Mouse (Mus musculus) lung, adult 2 months (tissue): Measurements from ENCODE around the gene Gnb1. TPM values are rescaled to one million over a fixed set of nuclear protein-coding genes. Genes with fewer than 3 reads are reported as not detected.

Experiments
- DNase-seq: peaks from one replicate; pipeline ENCODE4 v3.0.0; 2022
- H3K4me1 ChIP-seq: fragments of 200-500 bp; 2 replicates; pipeline ENCODE4 v1.6.1; 2011; ENCODE audit warnings: low read length; ENCODE audit not compliant: control insufficient read depth, insufficient read depth
- H3K4me3 ChIP-seq: fragments of 200-500 bp; replicated peaks from 2 replicates; pipeline ENCODE3; 2011; ENCODE audit warnings: low read depth, mild to moderate bottlenecking, control low read depth, low read length; ENCODE audit errors: extremely low read depth
- CTCF ChIP-seq: fragments of 200-500 bp; IDR thresholded peaks from 2 replicates; pipeline ENCODE4 v1.5.1; 2011; ENCODE audit warnings: mild to moderate bottlenecking, low read length, control low read depth; ENCODE audit not compliant: insufficient read depth
- POLR2A ChIP-seq: fragments of 200-500 bp; IDR thresholded peaks from 2 replicates; pipeline ENCODE4 v1.6.1; 2011; ENCODE audit warnings: low read depth, mild to moderate bottlenecking, control low read depth, low read length, borderline replicate concordance; ENCODE audit errors: extremely low read depth
- WGBS: fragments of 180-500 bp; shearing (Covaris S2); methylation state at CpG from one replicate; pipeline ENCODE4 v1.1.7; 2018; 5-methylcytosine and 5-hydroxymethylcytosine counted together
- polyA plus RNA-seq: library from polyadenylated mRNA; depleted of rRNA; stranded (reverse); fragments of >200 nt; gene quantifications from 2 replicates; pipeline ENCODE4 v1.2.3, GENCODE M21; 2012; rRNA removed

The Gnb1 gene
- polyA plus RNA-seq: 683 and 872 TPM in 2 replicates

- DNase-seq: peak; percentile 94
- H3K4me1 ChIP-seq: peaks cover 41% of the 10 kb centered on the region
Measured at GRCm38 (mm10) chr4:155490990-155491504, at the start of gene Gnb1. Gnb1 (plus strand) TSS chr4:155491361.

GRCm38 (mm10) chr4:155442808-155443207 lies 48.4 kb upstream of the Gnb1 start:
- Histone ChIP-seq H3K4me1 (no peaks in the 10 kb centered on the region), H3K4me3 (no peak overlapping the region)
- no peak for TF ChIP-seq POLR2A
- DNase-seq: no peak
- WGBS: 66% methylated on average over 3 of the region's 3 CpGs

More at GRCm38 (mm10) chr4:155490990-155491504, at the start of gene Gnb1:
- TF ChIP-seq POLR2A (0 out of 2 replicates have a peak, but pooled peaks have one; percentile 24), CTCF (no peak)
- H3K4me3 ChIP-seq: peak within 1 kb of the TSS; percentile 77
- WGBS: under 1% methylated on average over 56 of the region's 60 CpGs

DNA sequence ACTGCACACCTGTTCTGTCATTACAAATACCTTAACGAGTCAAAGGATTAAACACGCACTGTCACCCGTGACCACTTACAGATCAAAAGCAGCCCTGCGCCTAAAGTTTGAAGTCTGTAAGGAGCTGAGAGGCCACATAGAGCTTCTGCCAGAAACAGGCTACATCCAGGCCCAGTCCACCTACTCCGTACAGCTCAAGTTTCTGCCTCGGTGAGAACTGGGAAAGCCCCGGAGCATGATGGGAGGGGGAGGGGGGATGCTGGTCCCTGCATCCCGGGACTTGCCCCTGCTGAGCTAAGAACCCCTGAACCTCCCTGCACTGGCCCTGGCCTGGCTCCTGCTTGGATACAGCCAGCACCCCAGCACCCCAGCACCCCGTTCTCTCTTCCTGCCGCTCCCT lies 39.6 kb upstream of the Gnb1 start:
- 35% methylated on average over 10 of the region's 10 CpGs for WGBS
- no peak for TF ChIP-seq CTCF
- TF ChIP-seq POLR2A: no peak
- no peak overlapping the region for H3K4me3 ChIP-seq

DNA sequence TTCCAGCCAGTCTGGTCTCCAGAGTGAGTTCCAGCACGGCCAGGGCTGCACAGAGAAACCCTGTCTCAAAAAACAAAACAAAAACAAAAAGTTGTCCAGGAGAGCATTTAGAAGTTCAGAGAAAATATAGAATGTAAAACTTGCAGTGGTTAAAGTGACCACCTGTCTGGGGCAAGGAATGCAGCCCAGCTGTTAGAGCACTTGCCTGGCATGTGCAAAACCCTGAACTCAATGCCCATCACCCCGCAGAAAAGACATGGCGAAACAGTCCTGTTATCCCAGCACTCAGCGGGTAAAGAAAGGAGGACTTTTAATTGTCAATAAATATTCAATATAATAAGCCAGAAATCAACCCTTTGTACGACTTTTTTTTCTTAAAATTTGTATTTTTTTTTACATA lies 32.6 kb upstream of the Gnb1 start:
- no peak for DNase-seq
- Histone ChIP-seq H3K4me1 (no peaks in the 10 kb centered on the region), H3K4me3 (no peak overlapping the region)
- 72% methylated on average over 5 of the region's 5 CpGs for WGBS
- TF ChIP-seq POLR2A: no peak
- TF ChIP-seq CTCF: no peak

More for the DNA sequence above, 39.6 kb upstream of the Gnb1 start:
- H3K4me1 ChIP-seq: no peaks in the 10 kb centered on the region
- DNase-seq: no peak

DNA sequence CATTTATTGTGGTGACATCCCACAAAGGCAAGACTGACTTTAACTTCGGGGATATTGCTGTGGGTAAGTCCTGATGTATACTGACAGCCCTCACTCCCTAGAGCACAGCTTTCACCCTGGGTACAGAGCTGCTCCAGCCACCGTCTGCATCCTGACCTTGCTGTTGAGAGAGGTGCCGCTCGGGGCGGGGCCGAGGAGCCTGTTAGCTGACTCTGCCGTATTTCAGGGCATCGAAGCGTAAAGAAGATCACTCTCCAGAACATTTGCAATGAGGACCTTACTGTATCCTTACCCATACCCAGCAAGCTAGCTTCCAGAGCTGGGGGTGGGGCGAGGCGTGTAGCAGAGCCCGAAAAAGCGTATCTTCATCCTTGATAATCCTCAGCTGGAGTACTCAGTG lies 28.1 kb upstream of the Gnb1 start:
- H3K4me3 ChIP-seq: no peak overlapping the region
- 76% methylated on average over 13 of the region's 13 CpGs for whole genome bisulfite sequencing
- no peak for DNase-seq
- no peaks in the 10 kb centered on the region for H3K4me1 ChIP-seq
- no peak for TF ChIP-seq POLR2A
- no peak for TF ChIP-seq CTCF

GRCm38 (mm10) chr4:155463611-155464010 lies 27.6 kb upstream of the Gnb1 start:
- 72% methylated on average over 6 of the region's 6 CpGs for WGBS
- H3K4me3 ChIP-seq: no peak overlapping the region
- no peaks in the 10 kb centered on the region for H3K4me1 ChIP-seq
- no peak for TF ChIP-seq POLR2A
- no peak for TF ChIP-seq CTCF
- DNase-seq: no peak

- H3K4me1 ChIP-seq: peaks cover 1% of the 10 kb centered on the region; the same call in 1 of the 2 replicates
- DNase-seq: no peak
- H3K4me3 ChIP-seq: no peak overlapping the region
- no peak for TF ChIP-seq CTCF
- TF ChIP-seq POLR2A: no peak
- 80% methylated on average over 4 of the region's 4 CpGs for WGBS
Measured at GRCm38 (mm10) chr4:155464061-155464460, 27.1 kb upstream of the Gnb1 start.

DNA sequence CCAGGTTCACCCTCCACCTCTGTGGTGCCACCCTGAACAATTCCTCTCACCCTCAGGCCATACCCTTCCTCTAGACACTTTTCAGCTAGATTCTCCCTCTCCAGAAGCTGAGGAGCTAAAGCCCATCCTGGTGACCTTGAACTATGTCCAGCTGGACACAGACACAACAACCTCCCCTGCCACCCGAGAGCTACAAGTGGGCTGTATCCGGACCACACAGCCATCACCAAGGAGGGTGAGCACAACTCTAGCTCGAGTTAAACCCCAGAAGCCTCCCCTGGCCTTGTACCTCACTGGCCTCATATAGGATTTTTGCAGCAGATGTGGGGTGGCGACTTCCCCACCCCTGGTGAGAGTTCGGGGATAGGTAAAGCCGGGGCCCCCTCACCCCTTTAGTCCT lies 25.6 kb upstream of the Gnb1 start:
- no peak for DNase-seq
- WGBS: 74% methylated on average over 6 of the region's 6 CpGs
- H3K4me3 ChIP-seq: no peak overlapping the region
- peaks cover 6% of the 10 kb centered on the region; the same call in 1 of the 2 replicates for H3K4me1 ChIP-seq
- TF ChIP-seq POLR2A: no peak
- TF ChIP-seq CTCF: no peak

DNA sequence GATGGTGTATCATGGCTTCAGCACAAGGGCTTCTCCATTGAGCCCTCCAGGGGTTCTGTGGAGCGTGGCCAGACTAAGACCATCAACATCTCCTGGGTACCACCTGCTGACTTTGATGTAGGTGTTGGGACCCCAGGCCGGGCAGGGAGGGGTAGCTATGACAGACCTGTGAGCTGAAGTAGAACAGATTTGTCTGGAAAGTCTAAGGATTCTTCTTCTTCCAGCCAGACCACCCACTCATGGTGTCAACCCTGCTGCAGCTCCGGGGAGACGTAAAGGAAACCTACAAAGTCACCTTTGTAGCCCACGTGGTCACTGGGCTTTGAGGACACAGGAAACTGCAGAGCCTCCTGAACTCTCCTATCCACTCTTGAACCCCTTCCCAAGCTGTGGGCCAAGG lies 25.1 kb upstream of the Gnb1 start:
- H3K4me3 ChIP-seq: no peak overlapping the region
- 84% methylated on average over 5 of the region's 5 CpGs for WGBS
- TF ChIP-seq CTCF: no peak
- no peak for TF ChIP-seq POLR2A
- peaks cover 6% of the 10 kb centered on the region; the same call in 1 of the 2 replicates for H3K4me1 ChIP-seq
- DNase-seq: no peak

- TF ChIP-seq POLR2A: no peak
- Histone ChIP-seq H3K4me3 (no peak overlapping the region), H3K4me1 (peaks cover 6% of the 10 kb centered on the region; the same call in 1 of the 2 replicates)
- DNase-seq: no peak
- WGBS: 79% methylated on average over 13 of the region's 13 CpGs
Measured at GRCm38 (mm10) chr4:155467237-155468010, 23.7 kb upstream of the Gnb1 start.

GRCm38 (mm10) chr4:155468952-155469351 lies 22.2 kb upstream of the Gnb1 start, which contains the start of gene Tmem52:
Tmem52 (plus strand) TSS chr4:155469114.
- WGBS: 10% methylated on average over 21 of the region's 21 CpGs
- peak; percentile 40 for DNase-seq
- Histone ChIP-seq H3K4me3 (peak within 1 kb of the TSS; percentile 53), H3K4me1 (peaks cover 6% of the 10 kb centered on the region; the same call in 1 of the 2 replicates)
- no peak for TF ChIP-seq POLR2A
- no peak for TF ChIP-seq CTCF
